Mouse (Mus musculus) ES-E14 (cell line): Measurements from ENCODE around the gene Tbx6. TPM values are rescaled to one million over a fixed set of nuclear protein-coding genes. Genes with fewer than 3 reads are reported as not detected.
A peak's percentile ranks its signal among the peaks of the same experiment; 100 is the strongest.

Experiments
- DNase-seq: peaks from one replicate; pipeline ENCODE4 v3.0.0-alpha.2; 2013; ENCODE audit warnings: low read depth, low spot score
- H3K27ac ChIP-seq: 2 replicates; pipeline ENCODE4 v1.5.1; 2012; ENCODE audit warnings: low read depth, mild to moderate bottlenecking, low read length, moderate library complexity, mixed read lengths; ENCODE audit not compliant: poor library complexity, insufficient read depth, severe bottlenecking
- H3K36me3 ChIP-seq: 2 replicates; pipeline ENCODE4 v1.6.1; 2012; ENCODE audit warnings: mild to moderate bottlenecking, low read length, moderate library complexity, mixed read lengths; ENCODE audit not compliant: control insufficient read depth, poor library complexity, insufficient read depth, severe bottlenecking
- H3K4me1 ChIP-seq, 2 experiments: fragments of 150-350 bp in 1 of 2; sonication (generic) in 1 of 2; 2 replicates each; pipeline ENCODE4 v1.6.1; 2012; ENCODE audit warnings: low read length in 2 of 2, mild to moderate bottlenecking in 1 of 2, mixed read lengths in 1 of 2; ENCODE audit not compliant: control insufficient read depth in 2 of 2, insufficient read depth in 2 of 2, poor library complexity in 1 of 2
- H3K4me3 ChIP-seq, 2 experiments: fragments of 150-350 bp in 1 of 2; sonication (generic) in 1 of 2; 2 replicates each; pipeline ENCODE4 v1.5.1; 2012; ENCODE audit warnings: low read length in 2 of 2, low read depth in 1 of 2, mild to moderate bottlenecking in 1 of 2, mixed read lengths in 1 of 2; ENCODE audit not compliant: insufficient read depth in 1 of 2, poor library complexity in 1 of 2, severe bottlenecking in 1 of 2
- H3K9ac ChIP-seq: 2 replicates; pipeline ENCODE4 v1.6.1; 2012; ENCODE audit warnings: low read depth, mild to moderate bottlenecking, low read length, mixed read lengths; ENCODE audit not compliant: poor library complexity, insufficient read depth, severe bottlenecking
- H3K9me3 ChIP-seq: fragments of 150-350 bp; sonication (generic); 2 replicates; pipeline ENCODE4 v1.6.1; 2012; ENCODE audit warnings: low read depth, mild to moderate bottlenecking, low read length; ENCODE audit not compliant: control insufficient read depth, insufficient read depth
- CHD2 ChIP-seq: IDR thresholded peaks from 2 replicates; pipeline ENCODE4 v1.6.1; 2014; ENCODE audit warnings: mild to moderate bottlenecking, low read depth, low read length, inconsistent platforms
- HCFC1 ChIP-seq: IDR thresholded peaks from 2 replicates; pipeline ENCODE4 v1.6.1; 2012; ENCODE audit warnings: low read length, inconsistent platforms, borderline replicate concordance; ENCODE audit not compliant: insufficient read depth
- MAFK ChIP-seq: IDR thresholded peaks from 2 replicates; pipeline ENCODE4 v1.6.1; 2014; ENCODE audit warnings: mild to moderate bottlenecking, low read depth, low read length, inconsistent platforms; ENCODE audit not compliant: insufficient read depth
- ZC3H11A ChIP-seq: IDR thresholded peaks from 2 replicates; pipeline ENCODE4 v1.6.1; 2012; ENCODE audit warnings: low read depth, mild to moderate bottlenecking, inconsistent platforms, low read length, borderline replicate concordance
- ZNF384 ChIP-seq: IDR thresholded peaks from 2 replicates; pipeline ENCODE4 v1.6.1; 2012; ENCODE audit warnings: low read depth, low read length, inconsistent platforms
- in situ Hi-C, 2 experiments: fragments of 600-800 bp; cut with MboI; formaldehyde crosslinking; loops; one replicate each; pipeline ENCODE4 v1.15.1; 2025; ENCODE audit warnings: low sequenced_read_pairs in 2 of 2, inconsistent platforms in 1 of 2; ENCODE audit not compliant: unreplicated experiment in 2 of 2
- total RNA-seq: library from RNA; depleted of rRNA; stranded (reverse); fragments of 300-350 nt; gene quantifications from 2 replicates; pipeline ENCODE4 v1.2.3, GENCODE M21; 2012

Gene Tbx6
- total RNA-seq, 1 experiment, result 0.89 TPM

GRCm38 (mm10) chr7:126761529-126762067 lies 19.7 kb upstream of the Tbx6 start:
- Histone ChIP-seq H3K4me1 (peaks cover 5 to 22% of the 10 kb centered on the region in 2 experiments; a peak in 2 of 4 replicates), H3K27ac (peak overlapping the region; percentile 54; the same call in 1 of the 2 replicates), H3K4me3 (no peak overlapping the region), H3K9ac (no peak overlapping the region), H3K36me3 (peaks cover 24% of the 10 kb centered on the region), H3K9me3 (no peaks in the 10 kb centered on the region)
- DNase-seq, result no peak
- TF ChIP-seq ZNF384, result no peak
- TF ChIP-seq ZC3H11A, result no peak
- no peak for TF ChIP-seq CHD2
- no peak for TF ChIP-seq MAFK
- TF ChIP-seq HCFC1, result no peak
- in situ Hi-C loops, result no loop called here

GRCm38 (mm10) chr7:126762471-126763008 lies 18.7 kb upstream of the Tbx6 start:
- H3K9ac ChIP-seq, result no peak overlapping the region
- no peak for TF ChIP-seq MAFK
- no peak for TF ChIP-seq CHD2
- no peak for TF ChIP-seq ZC3H11A
- TF ChIP-seq HCFC1, result no peak
- TF ChIP-seq ZNF384, result no peak
- H3K27ac ChIP-seq, result no peak overlapping the region
- H3K9me3 ChIP-seq, result no peaks in the 10 kb centered on the region
- no peak for DNase-seq
- H3K4me3 ChIP-seq, result no peak overlapping the region
- in situ Hi-C loops, result no loop called here
- peaks cover 5 to 22% of the 10 kb centered on the region in 2 experiments; a peak in 2 of 4 replicates for H3K4me1 ChIP-seq
- H3K36me3 ChIP-seq, result peaks cover 28% of the 10 kb centered on the region

GRCm38 (mm10) chr7:126765540-126765939 lies 15.7 kb upstream of the Tbx6 start:
- Histone ChIP-seq H3K4me1 (peaks cover 4 to 22% of the 10 kb centered on the region in 2 experiments; a peak in 2 of 4 replicates), H3K4me3 (no peak overlapping the region), H3K36me3 (peaks cover 30% of the 10 kb centered on the region), H3K9ac (no peak overlapping the region), H3K27ac (no peak overlapping the region), H3K9me3 (no peaks in the 10 kb centered on the region)
- DNase-seq, result no peak
- in situ Hi-C loops, result no loop called here
- TF ChIP-seq ZNF384 (no peak), HCFC1 (no peak), MAFK (no peak), CHD2 (no peak), ZC3H11A (no peak)

GRCm38 (mm10) chr7:126766201-126766600 lies 15.1 kb upstream of the Tbx6 start, which contains the start of gene Gdpd3:
Gene Gdpd3, plus strand, starts transcription at chr7:126766334.
- H3K27ac ChIP-seq, result no peak within 1 kb of the TSS
- peak within 1 kb of the TSS in 1 of 2 experiments; percentile 1; a peak in 1 of 4 replicates for H3K4me3 ChIP-seq
- in situ Hi-C loops, result no loop called here
- TF ChIP-seq MAFK, result no peak
- no peak for TF ChIP-seq ZC3H11A
- TF ChIP-seq HCFC1, result no peak
- TF ChIP-seq CHD2, result no peak
- no peak for TF ChIP-seq ZNF384
- peaks cover 30% of the 10 kb centered on the region for H3K36me3 ChIP-seq
- H3K9me3 ChIP-seq, result no peaks in the 10 kb centered on the region
- no peak for DNase-seq
- H3K4me1 ChIP-seq, result peaks cover 4 to 18% of the 10 kb centered on the region in 2 experiments; a peak in 2 of 4 replicates
- H3K9ac ChIP-seq, result no peak within 1 kb of the TSS
